Mouse (Mus musculus): ENCODE measurements at regions not wholly inside any gene's neighbourhood (a gene's known extent, or its start where the extent isn't known, plus 50 kb on each side); places are given as distances from the start of the nearest gene placed in this dataset.

- DNase-seq (ENCODE audit: low spot score): no peak
Observed at GRCm38 (mm10) chr4:142956832-142957429, 255.9 kb downstream of the Prdm2 start.

GRCm38 (mm10) chr4:142956376-142956775 lies 256.4 kb downstream of the Prdm2 start:
- DNase-seq (ENCODE audit: low spot score): no peak

GRCm38 (mm10) chr4:142953724-142954123 lies 259.1 kb downstream of the Prdm2 start:
- no peak for DNase-seq (ENCODE audit: low spot score)

GRCm38 (mm10) chr4:142952879-142953278 lies 259.9 kb downstream of the Prdm2 start:
- DNase-seq (ENCODE audit: low spot score): no peak

- DNase-seq (ENCODE audit: low spot score): no peak
Observed at GRCm38 (mm10) chr4:142947673-142948072, 265.1 kb downstream of the Prdm2 start.

GRCm38 (mm10) chr4:142933627-142934026 lies 279.2 kb downstream of the Prdm2 start:
- no peak for DNase-seq (ENCODE audit: low spot score)

GRCm38 (mm10) chr4:142929245-142929644 lies 283.6 kb downstream of the Prdm2 start:
- DNase-seq (ENCODE audit: low spot score): no peak

GRCm38 (mm10) chr4:142927328-142928108 lies 285.3 kb downstream of the Prdm2 start:
- no peak for DNase-seq (ENCODE audit: low spot score)

- no peak for DNase-seq (ENCODE audit: low spot score)
Observed at GRCm38 (mm10) chr4:142925111-142925510, 287.7 kb downstream of the Prdm2 start.

GRCm38 (mm10) chr4:142909355-142909947 lies 303.3 kb downstream of the Prdm2 start:
- no peak for DNase-seq (ENCODE audit: low spot score)

- no peak for DNase-seq (ENCODE audit: low spot score)
Observed at GRCm38 (mm10) chr4:142908782-142909181, 304.0 kb downstream of the Prdm2 start.

GRCm38 (mm10) chr4:142903356-142904032 lies 309.3 kb downstream of the Prdm2 start:
- DNase-seq (ENCODE audit: low spot score): no peak

- no peak for DNase-seq (ENCODE audit: low spot score)
Observed at GRCm38 (mm10) chr4:142900792-142901191, 312.0 kb downstream of the Prdm2 start.

GRCm38 (mm10) chr4:142898994-142899393 lies 313.8 kb downstream of the Prdm2 start:
- DNase-seq (ENCODE audit: low spot score): no peak

- DNase-seq (ENCODE audit: low spot score): no peak
Observed at GRCm38 (mm10) chr4:142890711-142891110, 322.1 kb downstream of the Prdm2 start.

GRCm38 (mm10) chr4:142888891-142889290 lies 323.9 kb downstream of the Prdm2 start:
- no peak for DNase-seq (ENCODE audit: low spot score)

GRCm38 (mm10) chr4:142887876-142888275 lies 324.9 kb downstream of the Prdm2 start:
- no peak for DNase-seq (ENCODE audit: low spot score)

GRCm38 (mm10) chr4:142880323-142880759 lies 332.5 kb downstream of the Prdm2 start:
- no peak for DNase-seq (ENCODE audit: low spot score)

- no peak for DNase-seq (ENCODE audit: low spot score)
Observed at GRCm38 (mm10) chr4:142876151-142876550, 336.6 kb downstream of the Prdm2 start.

GRCm38 (mm10) chr4:142875105-142875504 lies 337.7 kb downstream of the Prdm2 start:
- no peak for DNase-seq (ENCODE audit: low spot score)

- DNase-seq (ENCODE audit: low spot score): no peak
Observed at GRCm38 (mm10) chr4:142866341-142866740, 346.5 kb downstream of the Prdm2 start.

GRCm38 (mm10) chr4:142865593-142865992 lies 347.2 kb downstream of the Prdm2 start:
- no peak for DNase-seq (ENCODE audit: low spot score)

GRCm38 (mm10) chr4:142863939-142864338 lies 348.9 kb downstream of the Prdm2 start:
- DNase-seq (ENCODE audit: low spot score): no peak

Measured in c-Kit-positive CD71-positive TER-119-positive erythroid progenitor cells, embryonic 14.5 days (primary cell).